Mouse (Mus musculus) MEL (cell line): ENCODE measurements around the gene Tmem160.

Experiments used
- BHLHE40 ChIP-seq: IDR thresholded peaks from 2 replicates; pipeline ENCODE4 v1.6.1; 2012; ENCODE audit warnings: low read depth, mild to moderate bottlenecking, inconsistent platforms, low read length, improper control_type of control experiment, borderline replicate concordance
- CTCF ChIP-seq, 3 experiments: IDR thresholded peaks in 2 of 3; conservative IDR thresholded peaks in 1 of 3; 2 replicates each; pipeline ENCODE4 v1.5.1; 2011 to 2012; ENCODE audit warnings: low read length in 3 of 3, low read depth in 2 of 3, mild to moderate bottlenecking in 2 of 3, improper control_type of control experiment in 1 of 3, inconsistent platforms in 1 of 3, mixed read lengths in 1 of 3, moderate library complexity in 1 of 3; ENCODE audit not compliant: control insufficient read depth in 1 of 3, insufficient read depth in 1 of 3, poor library complexity in 1 of 3, severe bottlenecking in 1 of 3
- EP300 ChIP-seq, 2 experiments: IDR thresholded peaks; 2 replicates each; pipeline ENCODE4 v1.6.1; 2011; ENCODE audit warnings: improper control_type of control experiment in 2 of 2, low read length in 2 of 2, low read depth in 1 of 2, mild to moderate bottlenecking in 1 of 2
- GATA1 ChIP-seq: IDR thresholded peaks from 2 replicates; pipeline ENCODE4 v1.6.1; 2011; ENCODE audit warnings: low read depth, low read length, improper control_type of control experiment
- JUND ChIP-seq: IDR thresholded peaks from 2 replicates; pipeline ENCODE4 v1.6.1; 2011; ENCODE audit warnings: low read depth, mild to moderate bottlenecking, improper control_type of control experiment, low read length
- MAFK ChIP-seq: IDR thresholded peaks from 2 replicates; pipeline ENCODE4 v1.6.1; 2011; ENCODE audit warnings: low read depth, mild to moderate bottlenecking, low read length, improper control_type of control experiment, borderline replicate concordance
- MAX ChIP-seq: IDR thresholded peaks from 2 replicates; pipeline ENCODE4 v1.6.1; 2011; ENCODE audit warnings: low read length, improper control_type of control experiment
- NRF1 ChIP-seq: IDR thresholded peaks from 2 replicates; pipeline ENCODE4 v1.6.1; 2014; ENCODE audit warnings: low read depth, mild to moderate bottlenecking, inconsistent platforms, low read length, improper control_type of control experiment, moderate library complexity; ENCODE audit not compliant: poor library complexity, insufficient read depth, severe bottlenecking
- ZC3H11A ChIP-seq: IDR thresholded peaks from 2 replicates; pipeline ENCODE4 v1.6.1; 2012; ENCODE audit warnings: low read depth, mild to moderate bottlenecking, inconsistent platforms, low read length, improper control_type of control experiment
- ZNF384 ChIP-seq: IDR thresholded peaks from 2 replicates; pipeline ENCODE4 v1.6.1; 2012; ENCODE audit warnings: low read depth, mild to moderate bottlenecking, inconsistent platforms, low read length, improper control_type of control experiment

- no peak for TF ChIP-seq MAX
- TF ChIP-seq JUND, result no peak
- TF ChIP-seq EP300 (IDR thresholded peaks at IDR 0.05; ENCODE audit: low read depth in 1 of 2, low read length in 2 of 2), result no peak
- no peak for TF ChIP-seq GATA1
- no peak for TF ChIP-seq BHLHE40
- no peak for TF ChIP-seq CTCF (IDR thresholded peaks at IDR 0.05 in 2 of 3, conservative IDR thresholded peaks at IDR 0.05 in 1 of 3; ENCODE audit: control insufficient read depth in 1 of 3, insufficient read depth in 1 of 3, low read depth in 2 of 3, low read length in 3 of 3, poor library complexity in 1 of 3, severe bottlenecking in 1 of 3)
- TF ChIP-seq MAFK, result no peak
- TF ChIP-seq ZC3H11A, result no peak
- no peak for TF ChIP-seq ZNF384
- no peak for TF ChIP-seq NRF1
These were observed 636 bp downstream of the Tmem160 start for GRCm38 (mm10) chr7:16453118-16453711.
